In the genomic region with DNA sequence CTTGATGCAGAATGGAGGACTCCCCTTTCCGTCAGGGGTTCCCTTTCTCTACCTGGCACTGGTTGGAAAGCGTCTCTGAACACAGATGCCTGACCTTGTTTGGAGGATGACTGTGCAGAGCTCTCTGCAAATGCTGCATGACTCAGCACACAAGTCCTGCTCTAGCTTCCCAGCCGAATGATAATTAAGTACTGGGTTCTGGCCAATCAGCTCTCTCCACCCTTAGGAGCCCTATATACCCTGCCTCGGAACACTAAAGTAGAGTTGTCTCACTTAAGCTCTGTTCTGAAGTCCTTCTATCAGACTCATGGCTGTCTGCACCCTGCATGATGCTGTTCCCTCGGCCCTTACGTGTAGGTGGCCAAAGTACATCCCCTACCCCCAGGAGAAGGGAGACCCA, we compare ENCODE assay signal across 10 mouse cellular contexts.
DNase-seq lines count a peak whose midpoint lies in the region; ATAC-seq and TF ChIP-seq lines count a peak whose summit lies in the region.
"Had no signal": no experiment of that assay in that cellular context is flagged by ENCODE, and none has a peak within 500 bp of the region (broad histone marks: within the 10 kb centered on the region; RNA-seq: fewer than 3 reads in every experiment).

No protein-coding gene starts in this region.

- no peak overlapping the region for H3K4me3 ChIP-seq in kidney, embryonic 16.5 days (ENCODE audit: low read length)
- H3K4me3 ChIP-seq in erythroblast, embryonic 14.5 days (replicated peaks) = peak overlapping the region; percentile 45
- peak overlapping the region; percentile 64 for H3K4me3 ChIP-seq in megakaryocyte, embryonic 14.5 days (replicated peaks)
- no peak overlapping the region for H3K4me3 ChIP-seq in lung, adult 2 months (replicated peaks; ENCODE audit: extremely low read depth, low read depth, low read length)
- H3K4me3 ChIP-seq: limb, embryonic 15.5 days had no signal

- ATAC-seq in kidney, embryonic 16.5 days (ENCODE audit: low FRiP score, low TSS enrichment) = 0 out of 2 replicates have a peak, but pooled peaks have one; percentile 42
- ATAC-seq: activated CD4-positive, CD25-positive, alpha-beta regulatory T cell, adult 4 months had no signal

- no peak overlapping the region for H3K9ac ChIP-seq in kidney, embryonic 16.5 days (replicated peaks; ENCODE audit: low read length)
- H3K9ac ChIP-seq: limb, embryonic 15.5 days had no signal

- no peaks in the 10 kb centered on the region for H3K9me3 ChIP-seq in kidney, embryonic 16.5 days (ENCODE audit: low read length)
- H3K9me3 ChIP-seq in erythroblast, embryonic 14.5 days (ENCODE audit: control insufficient read depth, low read length) = no peaks in the 10 kb centered on the region
- H3K9me3 ChIP-seq in megakaryocyte, embryonic 14.5 days = no peaks in the 10 kb centered on the region
- H3K9me3 ChIP-seq: limb, embryonic 15.5 days had no signal

- H3K36me3 ChIP-seq in kidney, embryonic 16.5 days (ENCODE audit: insufficient read depth, low read length) = no peaks in the 10 kb centered on the region
- no peaks in the 10 kb centered on the region for H3K36me3 ChIP-seq in erythroblast, embryonic 14.5 days (ENCODE audit: control insufficient read depth)
- H3K36me3 ChIP-seq in megakaryocyte, embryonic 14.5 days (replicated peaks; ENCODE audit: low read length) = no peaks in the 10 kb centered on the region
- H3K36me3 ChIP-seq: limb, embryonic 15.5 days had no signal

- no peak overlapping the region for H3K27ac ChIP-seq in kidney, embryonic 16.5 days (ENCODE audit: low read length)
- H3K27ac ChIP-seq: limb, embryonic 15.5 days had no signal

- no peaks in the 10 kb centered on the region for H3K27me3 ChIP-seq in kidney, embryonic 16.5 days (ENCODE audit: insufficient read depth, low read length)
- H3K27me3 ChIP-seq in erythroblast, embryonic 14.5 days (ENCODE audit: control insufficient read depth) = no peaks in the 10 kb centered on the region
- H3K27me3 ChIP-seq in megakaryocyte, embryonic 14.5 days (replicated peaks) = no peaks in the 10 kb centered on the region
- H3K27me3 ChIP-seq: limb, embryonic 15.5 days had no signal

- no peak for TF ChIP-seq CTCF in lung, adult 2 months (IDR thresholded peaks at IDR 0.05; ENCODE audit: insufficient read depth, low read length)

- DNase-seq in kidney, postnatal 25 days = no peak
- DNase-seq in R1 (ENCODE audit: low read depth, low spot score) = peak; percentile 50
- DNase-seq in urinary bladder, adult 2 months (ENCODE audit: low spot score) = no peak
- DNase-seq in lung, adult 2 months = no peak
- DNase-seq: thymus, postnatal 14 days had no signal

- H3K4me1 ChIP-seq in kidney, embryonic 16.5 days (ENCODE audit: insufficient read depth, low read length) = peaks cover 5% of the 10 kb centered on the region; the same call in 1 of the 2 replicates
- H3K4me1 ChIP-seq in erythroblast, embryonic 14.5 days (ENCODE audit: control insufficient read depth) = peaks cover 48% of the 10 kb centered on the region
- peaks cover 61% of the 10 kb centered on the region for H3K4me1 ChIP-seq in megakaryocyte, embryonic 14.5 days
- peaks cover 5% of the 10 kb centered on the region for H3K4me1 ChIP-seq in lung, adult 2 months (ENCODE audit: control insufficient read depth, insufficient read depth, low read length)
- H3K4me1 ChIP-seq: limb, embryonic 15.5 days had no signal

- no peak for TF ChIP-seq POLR2A in lung, adult 2 months (IDR thresholded peaks at IDR 0.05; ENCODE audit: borderline replicate concordance, extremely low read depth, low read depth, low read length)

- H3K4me2 ChIP-seq in kidney, embryonic 16.5 days (replicated peaks; ENCODE audit: low read depth, low read length) = no peak overlapping the region
- H3K4me2 ChIP-seq: limb, embryonic 15.5 days had no signal

- 77% methylated on average over 6 of the region's 6 CpGs for WGBS in kidney, embryonic 16.5 days
- 78% methylated on average over 6 of the region's 6 CpGs for WGBS in lung, adult 2 months

Comparison
In these comparisons a context has a peak if more than half of its experiments do, and no peak if none do; other contexts are left out.
1. H3K4me3 ChIP-seq: peak in erythroblast, embryonic 14.5 days (single experiment) and megakaryocyte, embryonic 14.5 days (single experiment); none in kidney, embryonic 16.5 days (single experiment) and lung, adult 2 months (single experiment).